Mouse (Mus musculus) CH12.LX (cell line): ENCODE results near the gene Glt1d1. TPM values are rescaled to one million over a fixed set of nuclear protein-coding genes. Genes with fewer than 3 reads are reported as not detected.

Source experiments
- DNase-seq: peaks from one replicate; pipeline ENCODE4 v3.0.0-alpha.2; 2013; ENCODE audit errors: extremely low read depth
- H3K27ac ChIP-seq: 2 replicates; pipeline ENCODE4 v1.5.1; 2012; ENCODE audit warnings: low read depth, mild to moderate bottlenecking, control low read depth, moderate library complexity; ENCODE audit not compliant: insufficient read depth
- H3K27me3 ChIP-seq: replicated peaks from 2 replicates; pipeline ENCODE3; 2012; ENCODE audit warnings: inconsistent platforms
- H3K36me3 ChIP-seq, 2 experiments: replicated peaks in 1 of 2; 2 replicates each; pipeline versions ENCODE3 to v1.6.1; 2012; ENCODE audit warnings: inconsistent platforms in 1 of 2, low read length in 1 of 2, mild to moderate bottlenecking in 1 of 2, mixed read lengths in 1 of 2, moderate library complexity in 1 of 2; ENCODE audit not compliant: control insufficient read depth in 1 of 2, insufficient read depth in 1 of 2
- H3K4me1 ChIP-seq, 2 experiments: 2 replicates each; pipeline ENCODE4 v1.6.1; 2012; ENCODE audit warnings: inconsistent platforms in 1 of 2, moderate library complexity in 1 of 2; ENCODE audit not compliant: insufficient read depth in 2 of 2, control insufficient read depth in 1 of 2
- H3K4me2 ChIP-seq: 2 replicates; pipeline ENCODE4 v1.6.1; 2012; ENCODE audit warnings: low read depth, mild to moderate bottlenecking, control low read depth; ENCODE audit not compliant: poor library complexity, insufficient read depth, severe bottlenecking
- H3K4me3 ChIP-seq, 3 experiments: fragments of 150-350 bp in 1 of 3; sonication (generic) in 1 of 3; replicated peaks in 1 of 3; 2 replicates each; pipeline versions ENCODE3 to v1.5.1; 2011 to 2012; ENCODE audit warnings: low read depth in 2 of 3, low read length in 2 of 3, mild to moderate bottlenecking in 2 of 3, moderate library complexity in 2 of 3, control low read depth in 1 of 3, improper control_type of control experiment in 1 of 3, inconsistent platforms in 1 of 3, mixed read lengths in 1 of 3; ENCODE audit not compliant: poor library complexity in 1 of 3
- H3K79me2 ChIP-seq: replicated peaks from 2 replicates; pipeline ENCODE4 v1.6.1; 2012; ENCODE audit warnings: mild to moderate bottlenecking, moderate library complexity; ENCODE audit not compliant: control insufficient read depth, poor library complexity, insufficient read depth, severe bottlenecking; ENCODE audit errors: extremely low read depth
- H3K9ac ChIP-seq: 2 replicates; pipeline ENCODE4 v1.6.1; 2012; ENCODE audit warnings: low read depth, mild to moderate bottlenecking, control low read depth, moderate library complexity; ENCODE audit not compliant: insufficient read depth
- H3K9me3 ChIP-seq: replicated peaks from 2 replicates; pipeline ENCODE3; 2012; ENCODE audit warnings: low read length, inconsistent platforms, mixed read lengths
- CHD1 ChIP-seq: IDR thresholded peaks from 2 replicates; pipeline ENCODE4 v1.6.1; 2012; ENCODE audit warnings: low read depth, low read length, improper control_type of control experiment, inconsistent platforms
- CHD2 ChIP-seq: IDR thresholded peaks from 2 replicates; pipeline ENCODE4 v1.6.1; 2011; ENCODE audit warnings: low read length, improper control_type of control experiment
- CTCF ChIP-seq, 2 experiments: IDR thresholded peaks in 1 of 2; conservative IDR thresholded peaks in 1 of 2; 2 replicates each; pipeline ENCODE4 v1.5.1; 2011 to 2012; ENCODE audit warnings: low read depth in 2 of 2, low read length in 2 of 2, improper control_type of control experiment in 1 of 2, inconsistent platforms in 1 of 2, mild to moderate bottlenecking in 1 of 2, moderate library complexity in 1 of 2
- E2F4 ChIP-seq: IDR thresholded peaks from 2 replicates; pipeline ENCODE4 v1.6.1; 2011; ENCODE audit warnings: low read depth, low read length, improper control_type of control experiment; ENCODE audit not compliant: insufficient replicate concordance
- EP300 ChIP-seq: IDR thresholded peaks from 2 replicates; pipeline ENCODE4 v1.6.1; 2011; ENCODE audit warnings: low read length, improper control_type of control experiment
- ETS1 ChIP-seq: conservative IDR thresholded peaks from 2 replicates; pipeline ENCODE4 v1.6.1; 2012; ENCODE audit warnings: low read depth, mild to moderate bottlenecking, inconsistent platforms, low read length, improper control_type of control experiment, moderate library complexity
- GABPA ChIP-seq: IDR thresholded peaks from 2 replicates; pipeline ENCODE4 v1.6.1; 2012; ENCODE audit warnings: low read depth, low read length, improper control_type of control experiment, inconsistent platforms; ENCODE audit not compliant: insufficient replicate concordance
- HCFC1 ChIP-seq: IDR thresholded peaks from 2 replicates; pipeline ENCODE4 v1.6.1; 2012; ENCODE audit warnings: low read depth, mild to moderate bottlenecking, inconsistent platforms, low read length, improper control_type of control experiment
- IRF4 ChIP-seq: IDR thresholded peaks from 2 replicates; pipeline ENCODE4 v1.6.1; 2014; ENCODE audit warnings: low read depth, mild to moderate bottlenecking, inconsistent platforms, low read length, improper control_type of control experiment
- JUND ChIP-seq: conservative IDR thresholded peaks from 2 replicates; pipeline ENCODE4 v1.6.1; 2011; ENCODE audit warnings: low read depth, low read length, improper control_type of control experiment
- MAFK ChIP-seq: IDR thresholded peaks from 2 replicates; pipeline ENCODE4 v1.6.1; 2011; ENCODE audit warnings: low read length, improper control_type of control experiment; ENCODE audit not compliant: insufficient replicate concordance
- MEF2A ChIP-seq: IDR thresholded peaks from 2 replicates; pipeline ENCODE4 v1.6.1; 2014; ENCODE audit warnings: low read depth, mild to moderate bottlenecking, inconsistent platforms, low read length, improper control_type of control experiment, borderline replicate concordance
- MXI1 ChIP-seq: IDR thresholded peaks from 2 replicates; pipeline ENCODE4 v1.6.1; 2011; ENCODE audit warnings: mild to moderate bottlenecking, low read depth, low read length, improper control_type of control experiment
- POLR2A ChIP-seq: IDR thresholded peaks from 2 replicates; pipeline ENCODE4 v1.6.1; 2011; ENCODE audit warnings: low read depth, mild to moderate bottlenecking, improper control_type of control experiment, low read length
- POLR2AphosphoS2 ChIP-seq: IDR thresholded peaks from 2 replicates; pipeline ENCODE4 v1.6.1; 2011; ENCODE audit warnings: low read depth, low read length, improper control_type of control experiment
- RCOR1 ChIP-seq: conservative IDR thresholded peaks from 2 replicates; pipeline ENCODE4 v1.6.1; 2012; ENCODE audit warnings: low read depth, mild to moderate bottlenecking, inconsistent platforms, low read length, improper control_type of control experiment
- SIN3A ChIP-seq: IDR thresholded peaks from 2 replicates; pipeline ENCODE4 v1.6.1; 2012; ENCODE audit warnings: low read length, improper control_type of control experiment, inconsistent platforms
- TBP ChIP-seq: conservative IDR thresholded peaks from 2 replicates; pipeline ENCODE4 v1.6.1; 2011; ENCODE audit warnings: low read depth, low read length, improper control_type of control experiment
- UBTF ChIP-seq: IDR thresholded peaks from 2 replicates; pipeline ENCODE4 v1.6.1; 2012; ENCODE audit warnings: low read depth, mild to moderate bottlenecking, inconsistent platforms, low read length, improper control_type of control experiment, moderate library complexity
- USF2 ChIP-seq: conservative IDR thresholded peaks from 2 replicates; pipeline ENCODE4 v1.6.1; 2011; ENCODE audit warnings: low read depth, low read length, improper control_type of control experiment
- ZC3H11A ChIP-seq: IDR thresholded peaks from 2 replicates; pipeline ENCODE4 v1.6.1; 2012; ENCODE audit warnings: low read depth, mild to moderate bottlenecking, inconsistent platforms, low read length, improper control_type of control experiment
- ZKSCAN1 ChIP-seq: IDR thresholded peaks from 2 replicates; pipeline ENCODE4 v1.6.1; 2012; ENCODE audit warnings: low read depth, inconsistent platforms, low read length, improper control_type of control experiment, borderline replicate concordance
- ZMIZ1 ChIP-seq: IDR thresholded peaks from 2 replicates; pipeline ENCODE4 v1.6.1; 2012; ENCODE audit warnings: low read depth, mild to moderate bottlenecking, inconsistent platforms, low read length, improper control_type of control experiment
- dilution Hi-C: fragments of 300-500 bp; cut with MboI; formaldehyde crosslinking; loops from 2 replicates; pipeline ENCODE4 v1.14.3; 2020; ENCODE audit warnings: low sequenced_read_pairs; ENCODE audit not compliant: extremely low pct_unique_long_range_greater_than_20kb, extremely low pct_ligation_motif_present
- in situ Hi-C: fragments of 300-500 bp; cut with MboI; formaldehyde crosslinking; loops from 3 replicates; pipeline ENCODE4 v1.14.3; 2019; ENCODE audit warnings: low sequenced_read_pairs, low pct_ligation_motif_present, low pct_unique_long_range_greater_than_20kb, mixed read lengths
- polyA plus RNA-seq: library from polyadenylated mRNA; unstranded; fragments of >175 nt; gene quantifications from 2 replicates; pipeline ENCODE4 v1.2.1, GENCODE M21; 2012; ENCODE audit warnings: low read depth; ENCODE audit not compliant: insufficient read length
- total RNA-seq, 2 experiments: library from RNA; depleted of rRNA; stranded (reverse); fragments of 300-350 nt in 1 of 2; fragments of >200 nt in 1 of 2; gene quantifications; 2 replicates each; pipeline ENCODE4 v1.2.3; 2012 to 2014

Gene Glt1d1
- total and polyA plus RNA-seq, 3 experiments, result 0.21 to 0.25 TPM; not detected in 1

- H3K4me2 ChIP-seq, result no peak overlapping the region
- dilution Hi-C loops, result no loop called here
- no peak overlapping the region for H3K9ac ChIP-seq
- H3K36me3 ChIP-seq, result no peaks in the 10 kb centered on the region
- H3K4me1 ChIP-seq, result no peaks in the 10 kb centered on the region
- H3K4me3 ChIP-seq, result no peak overlapping the region
- DNase-seq, result no peak
- TF ChIP-seq USF2 (no peak), SIN3A (no peak), UBTF (no peak), ZC3H11A (no peak), IRF4 (no peak), EP300 (no peak), TBP (no peak)
- in situ Hi-C loops, result no loop called here
- H3K27me3 ChIP-seq, result no peaks in the 10 kb centered on the region
- H3K9me3 ChIP-seq, result peaks cover 23% of the 10 kb centered on the region
- no peaks in the 10 kb centered on the region for H3K79me2 ChIP-seq
- H3K27ac ChIP-seq, result no peak overlapping the region
These were observed 5.6 kb downstream of the Glt1d1 start for GRCm38 (mm10) chr5:127637622-127638021.

GRCm38 (mm10) chr5:127638177-127638576 lies 6.1 kb downstream of the Glt1d1 start:
- peaks cover 27% of the 10 kb centered on the region for H3K9me3 ChIP-seq
- no peaks in the 10 kb centered on the region for H3K4me1 ChIP-seq
- no peaks in the 10 kb centered on the region for H3K36me3 ChIP-seq
- no peak overlapping the region for H3K27ac ChIP-seq
- no peak for DNase-seq
- in situ Hi-C loops (no loop called here), dilution Hi-C loops (no loop called here)
- H3K4me2 ChIP-seq, result no peak overlapping the region
- TF ChIP-seq CHD2 (no peak), MXI1 (no peak), GABPA (no peak), RCOR1 (no peak), JUND (no peak), ZMIZ1 (no peak)
- no peak overlapping the region for H3K4me3 ChIP-seq
- no peaks in the 10 kb centered on the region for H3K27me3 ChIP-seq
- no peak overlapping the region for H3K9ac ChIP-seq
- no peaks in the 10 kb centered on the region for H3K79me2 ChIP-seq

GRCm38 (mm10) chr5:127639067-127639605 lies 7.1 kb downstream of the Glt1d1 start:
- Histone ChIP-seq H3K4me3 (no peak overlapping the region), H3K9ac (no peak overlapping the region), H3K4me2 (no peak overlapping the region), H3K27ac (no peak overlapping the region), H3K9me3 (peaks cover 31% of the 10 kb centered on the region), H3K4me1 (no peaks in the 10 kb centered on the region), H3K36me3 (no peaks in the 10 kb centered on the region), H3K79me2 (no peaks in the 10 kb centered on the region), H3K27me3 (no peaks in the 10 kb centered on the region)
- dilution Hi-C loops (no loop called here), in situ Hi-C loops (no loop called here)
- no peak for TF ChIP-seq MEF2A
- no peak for TF ChIP-seq ETS1
- no peak for TF ChIP-seq MAFK
- no peak for TF ChIP-seq RCOR1
- TF ChIP-seq CTCF (conservative IDR thresholded peaks at IDR 0.05 in 1 of 2, IDR thresholded peaks at IDR 0.05 in 1 of 2; ENCODE audit: low read depth in 2 of 2, low read length in 2 of 2), result no peak
- no peak for TF ChIP-seq E2F4
- TF ChIP-seq HCFC1, result no peak
- no peak for TF ChIP-seq POLR2A
- no peak for TF ChIP-seq POLR2AphosphoS2
- no peak for TF ChIP-seq CHD1
- no peak for TF ChIP-seq ZMIZ1
- no peak for TF ChIP-seq MXI1
- TF ChIP-seq ZKSCAN1, result no peak
- DNase-seq, result no peak
